Mouse (Mus musculus) T-cell, adult 2 months (primary cell): ENCODE measurements around the gene Cfap36.

ENCODE experiments used
- DNase-seq: peaks from one replicate; pipeline ENCODE4 v3.0.0; 2022; ENCODE audit warnings: low spot score

Cfap36 gene

GRCm38 (mm10) chr11:29180657-29181056, 66.6 kb downstream of the Cfap36 start:
- no peak for DNase-seq

GRCm38 (mm10) chr11:29179319-29179718, 67.9 kb downstream of the Cfap36 start:
- DNase-seq: no peak

DNA sequence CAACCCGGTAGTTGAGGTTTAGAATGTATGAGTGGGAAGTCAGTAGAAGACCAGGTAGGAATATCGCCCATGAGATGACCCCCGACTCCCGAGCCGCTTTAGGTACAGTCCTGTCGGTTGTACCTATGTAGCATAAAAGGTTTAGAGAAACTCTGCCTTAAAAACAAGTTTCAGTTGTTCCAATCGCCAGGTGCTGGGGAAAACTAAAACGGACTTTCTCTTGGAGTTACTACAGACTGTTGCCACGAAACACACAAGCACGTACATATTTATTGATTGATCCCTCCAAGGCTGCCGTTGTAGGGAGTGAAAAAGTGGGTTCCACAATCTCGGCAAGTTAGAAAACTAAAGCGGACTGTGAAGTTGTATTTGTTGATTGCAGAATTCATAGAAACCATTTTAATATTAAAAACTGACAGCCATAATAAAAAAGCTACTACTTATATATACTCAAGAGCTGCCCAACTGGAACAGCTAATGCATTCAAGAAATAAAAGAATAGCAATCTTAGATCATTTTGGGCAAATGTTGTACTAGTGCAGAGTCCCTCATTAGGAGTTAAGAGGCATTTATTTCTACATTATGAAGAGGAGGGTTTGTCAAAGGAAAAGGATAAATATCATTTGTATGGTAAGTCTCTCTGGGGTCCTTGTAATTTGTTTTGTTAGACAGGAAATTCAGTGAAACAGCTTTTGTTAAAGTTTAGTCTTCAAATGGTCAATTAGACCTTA, 73.3 kb downstream of the Cfap36 start:
- DNase-seq: no peak

- peak; percentile 77 for DNase-seq
Observed at GRCm38 (mm10) chr11:29173125-29173631, 74.0 kb downstream of the Cfap36 start.

DNA sequence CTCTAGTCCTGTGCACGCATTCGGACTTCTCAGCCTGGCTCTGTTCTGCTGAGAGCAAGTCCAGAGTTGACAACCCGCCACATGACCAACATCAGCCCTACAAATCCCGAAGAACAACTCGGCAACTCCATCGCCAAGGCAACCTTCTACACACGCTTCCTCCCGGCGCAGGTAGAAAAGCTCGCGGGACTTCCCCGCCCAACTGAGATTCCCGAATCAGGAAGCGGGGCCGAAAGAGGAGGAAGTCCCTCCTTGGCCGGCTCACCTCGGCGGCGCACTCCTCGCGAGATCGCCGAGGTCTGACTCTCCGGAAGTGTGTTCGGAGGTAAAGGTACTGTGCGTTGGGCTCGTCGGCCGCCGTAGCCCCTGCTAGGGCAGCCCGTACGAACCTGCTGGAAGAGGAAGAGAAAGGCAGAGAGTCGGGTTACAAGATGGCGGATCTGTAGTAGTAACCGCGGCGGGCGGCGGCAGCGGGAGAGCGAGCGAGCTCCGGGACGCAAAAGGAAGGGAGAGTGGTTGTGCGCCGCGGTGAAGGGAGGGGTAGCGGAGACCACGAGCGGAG, 74.6 kb downstream of the Cfap36 start, which contains the start of gene Ppp4r3b:
TSS of gene Ppp4r3b (plus strand) at position 328 of the 562 bp plus-strand sequence.
- DNase-seq: peak; percentile 99

- peak; percentile 80 for DNase-seq
Observed at GRCm38 (mm10) chr11:29171959-29172391, 75.2 kb downstream of the Cfap36 start.
